Mouse (Mus musculus) lung, adult 2 months (tissue): ENCODE measurements around the gene Krt34.

Experiments used
- CTCF ChIP-seq: fragments of 200-500 bp; IDR thresholded peaks from 2 replicates; pipeline ENCODE4 v1.5.1; 2011; ENCODE audit warnings: mild to moderate bottlenecking, low read length, control low read depth; ENCODE audit not compliant: insufficient read depth
- POLR2A ChIP-seq: fragments of 200-500 bp; IDR thresholded peaks from 2 replicates; pipeline ENCODE4 v1.6.1; 2011; ENCODE audit warnings: low read depth, mild to moderate bottlenecking, control low read depth, low read length, borderline replicate concordance; ENCODE audit errors: extremely low read depth

DNA sequence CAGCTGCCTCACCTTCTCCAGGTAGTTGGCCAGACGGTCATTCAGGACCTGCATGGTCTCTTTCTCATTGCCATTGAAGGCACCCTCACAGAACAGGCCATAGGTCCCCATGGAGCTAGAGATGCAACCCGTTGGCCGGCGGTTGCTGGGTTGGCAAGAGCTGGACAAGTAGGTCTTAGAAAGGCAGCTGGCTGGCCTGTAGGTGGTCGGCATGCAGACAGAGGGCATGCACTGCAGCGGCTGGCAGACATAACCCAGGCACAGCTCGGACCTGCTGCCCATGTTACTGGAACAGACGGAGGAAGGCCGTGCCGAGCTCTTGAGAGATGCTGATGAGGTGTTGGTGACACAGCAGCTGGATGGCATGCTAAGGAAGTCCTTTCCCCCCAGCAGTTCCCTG is 46.5 kb upstream of the Krt34 start, which contains the start of gene Krt32:
- TF ChIP-seq POLR2A: no peak
- no peak for TF ChIP-seq CTCF
